Mouse (Mus musculus) olfactory bulb, adult 2 months (tissue): ENCODE measurements around the gene Fignl2.

Experiments
- CTCF ChIP-seq: fragments of 200-500 bp; IDR thresholded peaks from 2 replicates; pipeline ENCODE4 v1.5.1; 2012; ENCODE audit warnings: low read depth, mild to moderate bottlenecking, low read length, moderate library complexity; ENCODE audit not compliant: insufficient read depth
- POLR2A ChIP-seq: fragments of 200-500 bp; IDR thresholded peaks from 2 replicates; pipeline ENCODE4 v1.6.1; 2012; ENCODE audit warnings: mild to moderate bottlenecking, low read depth, low read length, moderate library complexity; ENCODE audit not compliant: insufficient read depth

DNA sequence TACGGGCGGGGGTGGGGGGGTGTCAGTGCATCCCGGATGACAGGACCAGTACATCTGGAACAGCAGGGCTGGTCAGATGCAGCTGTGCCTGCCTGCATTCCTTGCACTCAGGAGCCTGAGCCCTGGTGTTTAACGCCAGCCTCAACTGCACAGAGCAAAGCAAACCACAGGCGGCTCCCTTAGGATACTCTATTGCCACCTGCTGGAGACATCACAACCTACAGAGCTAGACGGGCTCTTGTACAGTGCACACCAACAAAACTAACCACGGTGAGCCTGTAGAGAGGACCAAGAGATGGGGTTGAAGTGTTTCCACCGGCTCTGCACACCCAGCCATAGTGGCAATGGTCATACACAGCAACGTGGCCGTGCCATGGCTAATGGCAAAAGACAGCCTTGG lies 22.1 kb downstream of the Fignl2 start:
- no peak for TF ChIP-seq CTCF
- no peak for TF ChIP-seq POLR2A
